Mouse (Mus musculus): ENCODE data around the gene Rpia. TPM values are rescaled to one million over a fixed set of nuclear protein-coding genes. Genes with fewer than 3 reads are reported as not detected.

The Rpia gene
- polyA plus RNA-seq, 1 experiment from 2014 or later: 3.4 TPM

DNA sequence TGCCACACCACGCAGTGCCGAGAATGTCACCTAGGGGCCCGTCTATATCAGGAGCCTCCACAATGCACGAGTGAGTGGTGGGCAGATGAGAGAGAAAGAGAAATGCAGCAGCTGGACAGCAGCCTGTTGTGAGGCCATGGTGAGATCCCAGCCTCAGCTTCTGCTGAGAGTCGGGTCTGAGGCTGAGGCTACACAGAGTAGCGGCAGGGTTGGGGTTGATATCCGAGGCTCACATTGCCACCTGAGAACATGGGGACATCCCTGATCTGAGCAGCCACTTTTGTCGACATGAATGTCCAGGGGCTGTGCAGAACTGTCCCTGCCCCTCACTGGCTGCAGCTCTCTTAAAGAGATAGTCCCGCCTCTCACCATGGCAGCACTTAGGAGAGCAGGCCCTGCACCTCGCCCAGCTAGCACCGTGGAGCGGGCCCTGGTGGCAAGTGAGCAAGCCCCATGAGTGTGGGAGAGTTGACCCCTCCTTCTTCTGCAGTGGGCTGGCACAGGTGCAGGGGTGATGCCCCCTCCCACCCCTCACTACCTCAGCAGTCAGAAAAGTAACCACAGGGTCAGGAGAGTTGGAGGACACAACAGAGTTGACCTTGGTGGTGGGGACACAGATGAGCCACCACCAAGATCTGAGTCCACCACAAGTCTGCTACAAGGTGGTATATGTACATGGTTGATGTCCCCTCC lies 75.2 kb downstream of the Rpia start:
- no peak overlapping the region for H3K27ac ChIP-seq (replicated peaks)
- H3K4me1 ChIP-seq: no peaks in the 10 kb centered on the region
- no peak overlapping the region for H3K4me3 ChIP-seq (replicated peaks)
- H3K9me3 ChIP-seq (replicated peaks): no peaks in the 10 kb centered on the region
- no peaks in the 10 kb centered on the region for H3K27me3 ChIP-seq (replicated peaks)
- 81% methylated on average over 12 of the region's 12 CpGs for WGBS
- no peak for ATAC-seq (ENCODE audit: low FRiP score)
- no peak overlapping the region for H3K4me2 ChIP-seq
- H3K36me3 ChIP-seq: no peaks in the 10 kb centered on the region
- no peak overlapping the region for H3K9ac ChIP-seq (replicated peaks)

Other genes with a start within 250 kb of the Rpia start
- gene Eif2ak3, start 52.3 kb upstream of the Rpia start, polyA plus RNA-seq (2015; fragmentation: Nextera tagmentation; extraction: Ambion mirVana): 11.6 and 13.3 TPM in 2 replicates
- not detected in 2 replicates for gene Tex37, start 126.7 kb upstream of the Rpia start, polyA plus RNA-seq (2015; fragmentation: Nextera tagmentation; extraction: Ambion mirVana)
- not detected in 2 replicates for gene Foxi3, start 164.3 kb upstream of the Rpia start, polyA plus RNA-seq (2015; fragmentation: Nextera tagmentation; extraction: Ambion mirVana)